Mouse (Mus musculus): Measurements from ENCODE around the gene Dcp1b.

DNA sequence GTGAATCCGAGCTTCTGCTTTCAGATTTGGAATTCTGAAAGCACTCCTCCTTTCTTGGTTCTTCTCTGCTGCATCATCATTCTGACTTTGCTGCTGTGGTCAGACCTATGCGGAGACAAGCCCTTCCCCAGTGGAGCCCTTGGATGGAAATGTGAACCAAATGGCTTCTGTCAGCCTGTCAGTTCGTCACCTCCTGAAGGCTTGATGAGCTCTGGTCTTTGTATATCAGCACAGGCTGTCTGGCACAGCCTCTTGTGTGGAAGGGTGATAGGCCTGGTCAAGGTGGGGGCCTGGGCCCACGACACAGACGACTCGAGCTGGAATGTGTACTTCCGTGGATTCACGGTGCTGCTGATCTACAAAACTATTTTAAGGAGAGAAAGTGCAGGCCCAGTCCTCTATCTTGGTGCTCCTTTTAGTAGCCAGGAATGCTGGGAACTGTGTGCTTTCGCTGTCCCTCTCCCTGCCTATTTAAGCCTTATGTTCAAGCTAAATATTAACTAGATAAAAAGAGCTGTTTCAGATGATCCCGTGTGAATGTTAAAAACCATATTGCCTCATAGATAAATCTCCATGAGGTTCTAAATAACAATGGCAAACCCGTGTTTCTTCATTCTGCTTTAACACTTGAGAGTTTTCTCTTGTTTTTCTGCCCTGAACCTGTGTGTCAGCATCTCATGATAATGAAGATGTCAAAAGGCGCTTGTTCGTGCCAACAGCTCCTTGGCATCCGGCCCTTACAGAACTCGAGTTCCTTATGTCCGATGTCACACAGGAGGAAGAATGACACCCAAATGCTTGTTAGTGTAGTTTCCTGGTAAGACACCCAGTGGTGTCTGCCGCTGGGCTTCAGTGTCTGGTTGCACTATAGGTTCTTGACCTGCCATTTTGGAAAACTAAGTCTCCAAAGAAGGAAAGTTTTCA is 21.6 kb downstream of the Dcp1b start, which contains the start of gene Cacna1c:
- TF ChIP-seq POLR2A (IDR thresholded peaks at IDR 0.05; ENCODE audit: insufficient read depth, low read depth, low read length) (no peak), CTCF (IDR thresholded peaks at IDR 0.05; ENCODE audit: insufficient read depth, low read depth, low read length) (no peak)

Data from olfactory bulb, adult 2 months (tissue).